Mouse (Mus musculus): Measurements from ENCODE around the gene Foxr1.
"Not testable (repeated sequence)": the region's sequence is repeated elsewhere in the genome, so short reads cannot be mapped to it uniquely, and the experiment has no call there.

Foxr1 gene

DNA sequence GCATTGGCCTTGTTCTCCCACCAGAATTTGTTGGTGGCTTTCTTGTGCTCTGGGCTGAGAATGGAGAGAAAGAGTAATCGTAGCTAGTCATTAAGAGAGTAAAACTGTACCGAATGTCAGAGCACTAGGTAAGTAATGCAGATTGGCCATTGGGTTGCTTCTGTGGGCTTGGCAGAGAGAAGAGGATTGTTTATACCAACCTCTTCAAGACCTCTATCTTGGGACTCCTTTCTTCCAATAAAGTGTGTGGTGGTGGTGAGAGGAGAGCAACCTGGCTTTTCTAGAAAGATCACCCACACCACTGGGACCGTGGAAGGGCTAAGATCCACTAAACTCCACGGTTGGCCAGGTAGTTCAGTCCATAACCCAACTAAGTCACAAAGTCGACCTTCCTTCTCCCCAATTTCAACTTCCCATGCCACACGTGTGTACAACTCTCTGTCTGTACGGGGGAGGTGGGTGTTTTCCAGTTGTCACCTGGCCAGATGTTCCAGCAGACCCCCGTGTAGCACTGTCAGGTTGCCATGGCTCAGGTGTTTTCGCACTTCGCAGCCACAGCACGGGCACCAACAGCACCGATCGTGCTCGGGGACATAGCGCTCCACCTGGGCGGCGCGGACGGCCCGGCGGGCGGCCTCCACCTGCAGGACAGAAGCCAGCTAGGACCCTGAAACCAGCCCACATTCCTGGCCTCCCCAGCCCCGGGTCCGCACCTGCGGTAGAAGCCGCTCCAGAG lies 23.6 kb downstream of the Foxr1 start:
- DNase-seq (ENCODE audit: low read depth): no peak

DNA sequence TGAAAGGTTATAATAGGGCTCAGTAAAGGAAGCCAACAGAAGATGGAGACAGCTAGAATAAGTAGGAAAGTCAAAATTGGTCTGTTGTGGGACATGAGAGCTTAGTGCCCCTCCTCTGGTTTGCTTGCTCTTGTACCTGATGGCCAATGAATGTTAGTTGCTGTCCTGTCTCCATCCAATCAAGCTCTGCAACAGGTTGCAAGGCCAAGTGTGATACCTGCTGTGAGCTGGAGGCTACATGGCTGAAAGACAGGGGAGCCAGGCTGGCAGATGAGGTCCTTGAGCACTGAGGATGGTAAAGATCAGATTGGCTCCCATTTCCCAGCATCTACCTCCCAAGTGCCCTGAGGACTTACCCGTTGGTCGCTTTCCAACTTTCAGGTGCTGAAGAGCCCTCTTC lies 28.2 kb downstream of the Foxr1 start:
- DNase-seq (ENCODE audit: low read depth): no peak

DNA sequence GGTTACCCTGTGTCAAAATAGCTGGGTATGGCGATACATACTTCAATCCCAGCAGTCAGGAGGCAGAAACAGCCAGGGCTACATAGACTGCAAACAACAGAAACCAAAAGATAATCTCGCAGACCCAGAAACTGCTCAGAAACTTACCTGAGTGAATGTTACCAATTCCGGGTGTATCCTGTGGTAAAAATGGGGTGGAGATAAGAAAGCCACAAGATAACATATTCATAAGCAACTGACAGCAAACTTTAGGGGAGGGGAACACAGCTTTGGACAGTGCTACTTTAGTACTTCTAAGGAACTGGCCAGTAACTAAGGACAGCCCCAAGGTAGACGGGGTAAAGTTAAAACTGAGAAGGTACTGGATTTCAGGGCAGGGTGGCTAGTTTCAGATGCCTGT lies 28.6 kb downstream of the Foxr1 start:
- DNase-seq (ENCODE audit: low read depth): no peak

- DNase-seq (ENCODE audit: low read depth): no peak
Observed at GRCm38 (mm10) chr9:44411601-44412130, 29.3 kb downstream of the Foxr1 start.

DNA sequence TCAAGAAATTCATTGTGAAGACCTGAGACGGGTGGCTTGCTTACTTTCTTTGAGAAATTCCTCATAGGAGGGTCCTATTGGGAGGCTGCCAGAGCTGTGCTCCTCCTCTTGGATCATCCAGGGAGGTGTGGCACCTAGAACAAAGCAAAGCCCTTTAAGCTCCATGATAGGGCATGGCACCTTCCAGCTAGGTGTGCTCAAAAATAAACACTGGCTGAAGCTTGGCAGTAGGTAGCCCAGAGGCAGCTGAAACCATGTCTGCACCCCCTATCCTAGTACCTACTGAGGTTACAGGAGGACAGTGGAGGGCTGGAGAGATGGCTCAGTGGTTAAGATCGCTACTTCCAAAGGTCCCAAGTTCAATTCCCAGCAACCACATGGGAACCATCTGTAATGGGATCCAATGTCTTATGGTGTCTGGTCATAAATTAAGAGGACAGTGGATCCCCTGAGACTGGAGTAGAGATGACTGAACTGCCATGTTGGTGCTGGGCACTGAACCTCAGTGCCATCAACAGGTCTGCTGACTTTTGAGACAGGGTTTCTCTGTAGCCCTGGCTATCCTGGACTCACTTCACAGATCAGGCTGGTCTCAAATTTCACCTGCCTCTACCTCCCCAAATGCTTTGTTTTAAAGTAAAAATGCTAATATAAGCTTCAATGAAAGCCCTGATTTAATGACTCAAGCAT lies 30.1 kb downstream of the Foxr1 start:
- DNase-seq (ENCODE audit: low read depth): no peak

DNA sequence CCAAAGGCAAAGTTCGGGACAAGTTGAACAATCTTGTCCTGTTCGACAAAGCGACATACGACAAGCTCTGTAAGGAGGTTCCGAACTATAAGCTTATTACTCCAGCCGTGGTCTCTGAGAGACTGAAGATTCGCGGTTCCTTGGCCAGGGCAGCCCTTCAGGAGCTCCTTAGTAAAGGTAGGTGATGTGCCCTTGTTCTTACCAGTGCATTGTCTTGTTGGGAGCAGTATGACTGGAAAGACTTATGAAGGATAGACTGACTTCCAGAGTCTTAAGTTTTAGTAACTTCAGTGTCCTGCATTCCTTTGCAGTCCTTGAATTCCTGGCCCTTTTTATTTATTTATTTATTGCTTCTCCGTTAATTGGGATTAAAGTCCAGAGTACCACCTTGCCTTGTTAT lies 32.2 kb downstream of the Foxr1 start:
- DNase-seq (ENCODE audit: low read depth): not testable (repeated sequence)

GRCm38 (mm10) chr9:44407752-44408097 lies 33.2 kb downstream of the Foxr1 start:
- no peak for DNase-seq (ENCODE audit: low read depth)

GRCm38 (mm10) chr9:44406906-44407751 lies 33.8 kb downstream of the Foxr1 start, which contains the start of the genes Rps25 and Trappc4:
Gene Rps25, plus strand, starts transcription at chr9:44407139.
Gene Trappc4, minus strand, starts transcription at chr9:44407600.
- peak; percentile 92 for DNase-seq (ENCODE audit: low read depth)

- DNase-seq (ENCODE audit: low read depth): no peak
Observed at GRCm38 (mm10) chr9:44405011-44405410, 35.9 kb downstream of the Foxr1 start.

DNA sequence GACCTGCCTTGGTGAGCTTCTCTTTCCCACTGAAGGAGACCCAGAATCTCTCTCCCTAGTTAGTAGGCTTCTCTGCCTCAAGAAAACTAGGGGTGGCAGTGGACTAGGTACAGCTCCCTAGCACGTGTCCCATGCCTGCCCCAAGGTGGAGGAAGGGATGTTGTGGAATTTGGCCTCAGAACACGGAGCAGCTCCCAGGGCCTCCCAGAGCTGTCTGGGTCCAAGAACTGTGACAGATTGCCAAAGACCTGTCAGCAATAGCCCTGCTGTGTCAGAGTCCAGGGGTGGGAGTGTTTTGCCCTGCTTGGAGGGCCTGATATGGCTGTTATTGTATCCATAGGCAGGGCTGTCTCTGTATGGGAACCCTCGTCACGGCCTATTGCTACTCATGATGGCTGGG lies 39.9 kb downstream of the Foxr1 start:
- DNase-seq (ENCODE audit: low read depth): no peak

DNA sequence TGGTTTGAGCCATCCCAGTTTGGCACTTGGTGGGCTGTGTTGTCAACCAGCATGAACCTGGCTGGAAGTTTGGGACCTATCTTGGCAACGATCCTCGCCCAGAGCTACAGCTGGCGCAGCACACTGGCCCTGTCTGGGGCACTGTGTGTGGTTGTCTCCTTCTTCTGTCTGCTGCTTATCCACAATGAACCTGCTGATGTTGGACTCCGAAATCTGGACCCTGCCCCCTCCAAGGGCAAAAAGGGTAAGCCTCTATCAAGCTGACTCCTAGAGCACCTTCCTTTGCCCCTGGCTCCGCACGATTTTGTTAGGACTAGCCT lies 41.2 kb downstream of the Foxr1 start:
- DNase-seq (ENCODE audit: low read depth): no peak

DNA sequence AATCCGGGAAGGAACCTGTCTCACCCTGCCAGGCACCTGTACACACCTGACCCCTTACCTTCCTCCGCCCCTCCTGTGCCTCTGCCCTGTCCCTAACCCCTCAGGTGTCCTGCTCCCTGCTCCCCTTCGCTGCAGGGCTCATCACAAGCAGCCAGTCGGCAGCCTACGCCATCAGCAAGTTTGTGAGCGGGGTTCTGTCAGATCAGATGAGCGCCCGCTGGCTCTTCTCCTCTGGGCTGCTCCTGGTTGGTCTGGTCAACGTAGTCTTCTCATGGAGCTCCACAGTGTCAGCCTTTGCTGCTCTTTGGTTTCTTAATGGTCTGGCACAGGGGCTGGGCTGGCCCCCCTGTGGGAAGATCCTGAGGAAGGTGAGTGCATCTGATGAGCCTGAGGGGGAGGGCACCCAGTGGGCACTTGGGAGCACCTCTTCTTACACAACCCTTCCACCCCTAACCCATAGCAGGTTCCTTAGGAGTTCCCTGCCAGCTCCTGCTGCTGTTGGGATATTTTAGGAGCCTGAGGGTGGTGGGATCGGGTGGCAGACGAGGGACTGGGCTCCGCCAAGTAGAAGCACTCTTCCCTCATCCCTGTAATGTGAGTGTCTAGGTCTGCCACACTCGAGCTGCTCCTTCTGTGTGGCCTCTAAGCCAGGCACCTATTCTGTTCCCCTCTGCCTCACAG lies 41.7 kb downstream of the Foxr1 start:
- DNase-seq (ENCODE audit: low read depth): no peak

- no peak for DNase-seq (ENCODE audit: low read depth)
Observed at GRCm38 (mm10) chr9:44398551-44398950, 42.4 kb downstream of the Foxr1 start.

DNA sequence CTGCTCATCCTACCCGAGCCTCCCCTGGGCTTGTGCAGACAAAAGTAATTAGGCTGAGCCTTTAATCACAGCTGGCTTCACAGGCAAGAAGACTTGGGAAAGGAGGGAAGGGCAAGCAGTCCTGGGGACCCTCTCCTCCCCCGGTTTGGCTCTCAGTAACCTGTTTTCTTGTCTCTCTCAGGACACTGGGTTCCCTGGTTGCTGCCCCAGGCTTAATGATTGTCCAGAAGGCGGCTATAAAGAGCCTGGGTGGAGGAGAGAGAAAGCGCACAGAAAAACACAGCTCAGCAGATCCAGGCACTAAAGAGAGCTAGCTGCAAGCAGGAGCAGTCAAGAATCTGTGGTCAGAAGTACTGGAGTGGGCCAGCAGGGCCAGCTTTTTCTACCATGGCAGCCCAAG lies 42.8 kb downstream of the Foxr1 start:
- no peak for DNase-seq (ENCODE audit: low read depth)

DNA sequence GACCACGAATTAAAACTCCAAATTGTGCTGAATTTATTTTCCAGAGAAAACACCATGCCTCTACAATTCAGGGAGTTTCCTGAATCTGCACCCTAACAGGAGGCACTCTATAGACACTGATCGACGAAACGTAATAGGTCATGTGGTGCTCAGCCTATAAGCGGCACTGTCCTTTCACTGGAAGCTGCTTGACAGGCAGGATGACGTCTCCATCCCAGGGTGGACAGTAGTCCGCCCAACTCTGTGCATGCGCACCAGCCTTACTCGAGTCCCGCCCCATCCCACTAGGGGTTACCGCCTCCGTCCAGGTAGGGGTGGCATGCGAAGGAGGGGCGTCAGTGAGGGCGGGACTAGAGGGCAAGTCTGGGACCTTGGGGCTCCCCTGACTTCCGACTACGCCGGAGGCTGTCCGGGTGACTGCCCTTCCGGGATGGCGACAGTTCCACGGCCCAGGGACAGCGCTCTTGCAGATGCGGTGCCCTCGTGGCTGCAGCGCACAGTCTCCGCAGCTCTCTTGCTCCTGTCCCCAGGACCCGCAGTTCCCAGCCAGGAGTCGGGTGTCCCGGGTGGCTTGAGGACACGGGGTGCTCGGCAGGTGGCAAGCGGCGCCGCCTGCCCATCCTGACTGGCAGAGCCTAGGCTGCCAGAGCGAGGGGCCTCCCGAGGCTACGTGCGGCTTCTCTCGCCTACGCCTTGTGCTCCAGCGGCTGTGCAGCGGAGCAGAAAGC lies 44.1 kb downstream of the Foxr1 start, which contains the start of gene Slc37a4:
Gene Slc37a4 (plus strand): TSS at position 169 of the 728 bp plus-strand sequence.
- peak; percentile 97 for DNase-seq (ENCODE audit: low read depth)

GRCm38 (mm10) chr9:44391466-44391865 lies 49.5 kb downstream of the Foxr1 start:
- DNase-seq (ENCODE audit: low read depth): no peak

GRCm38 (mm10) chr9:44389273-44389672 lies 51.7 kb downstream of the Foxr1 start:
- no peak for DNase-seq (ENCODE audit: low read depth)

- no peak for DNase-seq (ENCODE audit: low read depth)
Observed at GRCm38 (mm10) chr9:44387221-44387620, 53.7 kb downstream of the Foxr1 start.

- no peak for DNase-seq (ENCODE audit: low read depth)
Observed at GRCm38 (mm10) chr9:44384596-44384995, 56.3 kb downstream of the Foxr1 start.
